Mouse (Mus musculus) stomach, postnatal 0 days (tissue): ENCODE measurements at regions not wholly inside any gene's neighbourhood (a gene's known extent, or its start where the extent isn't known, plus 50 kb on each side); places are given as distances from the start of the nearest gene placed in this dataset.

Experiments used
- ATAC-seq: fragments of 200-750 bp; cut with Nextera tagmentation; 2 replicates; pipeline ENCODE4 v1.8.0; 2017; ENCODE audit not compliant: low FRiP score, low TSS enrichment
- DNase-seq: peaks from one replicate; pipeline ENCODE4 v3.0.0-alpha.2; 2016; ENCODE audit warnings: low spot score
- H3K27ac ChIP-seq: fragments of 300-500 bp; sonication (generic); replicated peaks from 2 replicates; pipeline ENCODE4 v1.5.1; 2014; ENCODE audit warnings: mild to moderate bottlenecking, control low read depth
- H3K27me3 ChIP-seq: fragments of 300-500 bp; sonication (generic); 2 replicates; pipeline ENCODE4 v1.6.1; 2014; ENCODE audit warnings: low read length; ENCODE audit not compliant: control insufficient read depth, insufficient read depth
- H3K36me3 ChIP-seq: fragments of 300-500 bp; sonication (generic); 2 replicates; pipeline ENCODE4 v1.6.1; 2014; ENCODE audit warnings: low read length, mixed read lengths; ENCODE audit not compliant: control insufficient read depth, insufficient read depth
- H3K4me1 ChIP-seq: fragments of 300-500 bp; sonication (generic); replicated peaks from 2 replicates; pipeline ENCODE4 v1.6.1; 2014; ENCODE audit warnings: antibody characterized with exemption; ENCODE audit not compliant: control insufficient read depth, insufficient read depth
- H3K4me2 ChIP-seq: fragments of 300-500 bp; sonication (generic); replicated peaks from 2 replicates; pipeline ENCODE4 v1.6.1; 2014; ENCODE audit warnings: low read depth, mild to moderate bottlenecking, control low read depth, moderate library complexity
- H3K4me3 ChIP-seq: fragments of 300-500 bp; sonication (generic); 2 replicates; pipeline ENCODE4 v1.5.1; 2014; ENCODE audit warnings: low read depth, low read length, control low read depth
- H3K9ac ChIP-seq: fragments of 300-500 bp; sonication (generic); 2 replicates; pipeline ENCODE4 v1.6.1; 2014; ENCODE audit warnings: mild to moderate bottlenecking, low read length, control low read depth, mixed read lengths
- H3K9me3 ChIP-seq: fragments of 300-500 bp; sonication (generic); 2 replicates; pipeline ENCODE4 v1.6.1; 2016; ENCODE audit warnings: low read length; ENCODE audit not compliant: control insufficient read depth
- CTCF ChIP-seq: IDR thresholded peaks from 2 replicates; pipeline ENCODE4 v1.5.1; 2016; ENCODE audit warnings: antibody characterized with exemption, low read depth, mild to moderate bottlenecking, moderate library complexity
- EP300 ChIP-seq: optimal IDR thresholded peaks from 2 replicates; pipeline ENCODE3; 2016; ENCODE audit warnings: antibody characterized with exemption
- WGBS: fragments of 180-500 bp; shearing (Covaris S2); extraction: QIAGEN DNeasy Blood & Tissue Kit; methylation state at CpG from one replicate; pipeline ENCODE4 v1.1.7; 2014; 5-methylcytosine and 5-hydroxymethylcytosine counted together

DNA sequence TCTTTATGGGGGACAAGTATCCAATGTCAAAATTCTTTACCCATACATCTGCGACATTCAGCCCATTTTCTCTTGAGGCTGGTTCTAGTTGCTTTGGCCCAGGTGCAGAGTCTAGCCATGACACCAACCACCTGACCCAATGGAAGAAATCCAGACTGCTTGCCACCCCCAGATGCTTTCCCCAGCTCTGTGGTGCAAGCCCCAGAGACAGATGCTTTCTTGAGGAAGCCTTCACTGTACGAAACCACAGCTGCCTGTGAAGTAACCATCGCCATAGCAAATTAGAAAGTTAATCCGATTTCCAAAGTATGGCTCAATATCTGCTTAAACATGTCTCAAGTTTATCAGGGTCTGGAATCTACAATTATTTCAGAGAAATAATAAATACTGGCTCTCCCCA is 138.5 kb downstream of the Arrdc4 start:
- Histone ChIP-seq H3K36me3 (no peaks in the 10 kb centered on the region), H3K27ac (no peak overlapping the region), H3K4me2 (no peak overlapping the region), H3K4me3 (no peak overlapping the region), H3K9me3 (no peaks in the 10 kb centered on the region), H3K27me3 (no peaks in the 10 kb centered on the region), H3K9ac (no peak overlapping the region), H3K4me1 (no peaks in the 10 kb centered on the region)
- TF ChIP-seq EP300: no peak
- TF ChIP-seq CTCF: no peak
- WGBS: 87% methylated on average over 4 of the region's 4 CpGs
- no peak for DNase-seq
- no peak for ATAC-seq

DNA sequence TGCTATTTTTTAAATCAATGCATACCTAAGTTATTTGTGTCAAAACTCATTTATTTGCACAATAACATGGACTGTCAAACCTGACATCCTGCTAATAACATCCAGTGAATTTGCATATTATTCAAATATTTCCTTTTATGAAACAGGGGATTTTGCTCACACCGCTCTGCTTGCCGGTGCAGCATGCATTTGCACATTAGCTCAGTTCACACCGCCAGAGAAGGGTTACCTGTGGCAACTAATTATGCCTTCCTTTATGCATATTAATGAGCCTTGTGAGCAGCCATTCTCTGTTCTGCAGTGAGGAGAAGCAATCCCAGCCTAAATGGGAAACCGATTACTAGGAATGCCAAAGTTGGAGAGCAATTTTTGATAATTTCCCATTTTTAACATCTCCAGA is 141.9 kb downstream of the Arrdc4 start:
- TF ChIP-seq EP300 (no peak), CTCF (no peak)
- H3K4me2 ChIP-seq: no peak overlapping the region

DNA sequence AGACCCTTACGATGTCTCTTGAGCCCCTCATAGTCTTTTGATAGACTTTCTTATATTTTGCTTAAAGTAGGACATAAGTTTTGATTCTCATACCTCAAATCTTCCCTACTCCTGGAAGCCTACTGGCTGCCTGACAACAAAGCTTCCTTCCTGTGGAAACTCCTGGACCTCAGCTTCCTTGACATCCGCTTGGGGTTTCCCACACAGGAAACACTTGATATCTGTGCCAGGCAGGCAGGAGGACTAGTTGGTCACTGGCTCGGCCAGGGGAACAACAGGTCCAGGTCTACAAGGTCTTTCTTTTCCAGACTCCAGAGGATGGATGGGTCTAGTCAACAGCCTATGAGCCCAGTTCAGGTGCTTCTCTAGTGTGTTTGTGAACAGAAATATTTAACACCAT is 142.8 kb downstream of the Arrdc4 start:
- Histone ChIP-seq H3K9me3 (no peaks in the 10 kb centered on the region), H3K9ac (no peak overlapping the region), H3K4me3 (no peak overlapping the region), H3K36me3 (no peaks in the 10 kb centered on the region), H3K4me2 (no peak overlapping the region), H3K4me1 (no peaks in the 10 kb centered on the region), H3K27ac (no peak overlapping the region), H3K27me3 (no peaks in the 10 kb centered on the region)
- whole genome bisulfite sequencing: 77% methylated on average over 3 of the region's 3 CpGs
- ATAC-seq (no peak), DNase-seq (no peak)
- TF ChIP-seq CTCF (no peak), EP300 (no peak)

More for the DNA sequence above, 141.9 kb downstream of the Arrdc4 start:
- Histone ChIP-seq H3K9me3 (no peaks in the 10 kb centered on the region), H3K4me3 (no peak overlapping the region), H3K9ac (no peak overlapping the region), H3K36me3 (no peaks in the 10 kb centered on the region), H3K4me1 (no peaks in the 10 kb centered on the region), H3K27me3 (no peaks in the 10 kb centered on the region), H3K27ac (no peak overlapping the region)
- DNase-seq (no peak), ATAC-seq (no peak)
- 73% methylated on average over 4 of the region's 4 CpGs for WGBS

DNA sequence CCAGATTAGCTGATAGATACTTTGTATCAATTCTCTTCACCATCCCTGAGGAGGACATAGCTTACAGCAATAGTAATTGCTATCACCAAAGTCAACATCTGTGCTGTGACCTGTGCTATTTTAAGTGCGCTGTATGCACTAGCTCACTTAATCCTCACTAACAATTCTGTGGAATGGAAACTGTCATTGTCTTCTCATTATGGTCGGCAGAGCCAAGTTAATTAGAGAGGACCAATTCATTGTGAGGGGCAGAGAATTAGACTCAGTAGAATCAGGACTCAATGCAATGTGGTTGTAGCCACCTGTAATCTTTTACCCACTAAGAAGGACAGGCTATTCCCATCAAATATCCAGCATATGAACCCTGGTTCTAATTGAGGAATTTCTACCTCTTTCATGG is 145.3 kb downstream of the Arrdc4 start:
- H3K4me3 ChIP-seq: no peak overlapping the region
- H3K4me1 ChIP-seq: no peaks in the 10 kb centered on the region
- no peak overlapping the region for H3K4me2 ChIP-seq
- DNase-seq (no peak), ATAC-seq (no peak)
- no peaks in the 10 kb centered on the region for H3K36me3 ChIP-seq
- no peaks in the 10 kb centered on the region for H3K27me3 ChIP-seq
- H3K27ac ChIP-seq: no peak overlapping the region
- no peak overlapping the region for H3K9ac ChIP-seq
- no peak for TF ChIP-seq EP300
- no peaks in the 10 kb centered on the region for H3K9me3 ChIP-seq
- WGBS: 76% methylated on average over 2 of the region's 2 CpGs

DNA sequence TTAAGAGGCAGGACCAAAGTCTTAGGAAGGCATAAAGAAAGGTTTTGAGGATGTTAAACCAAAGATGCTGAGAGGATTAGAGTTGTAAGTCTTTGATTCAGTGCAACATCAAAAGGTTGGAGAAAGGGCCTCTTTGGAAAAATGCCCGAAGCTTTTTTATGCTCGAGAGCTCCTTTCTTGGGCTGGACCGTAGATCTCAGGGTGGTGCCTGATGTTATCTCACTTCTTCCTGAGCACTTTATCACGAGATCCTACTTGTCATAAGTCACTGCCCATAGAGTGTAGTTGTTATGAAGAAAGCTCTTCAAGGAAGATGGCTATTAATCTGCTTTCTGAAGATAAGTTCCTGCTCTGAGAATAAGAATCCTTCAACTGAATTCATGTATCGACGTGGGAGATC is 147.0 kb downstream of the Arrdc4 start:
- Histone ChIP-seq H3K27me3 (no peaks in the 10 kb centered on the region), H3K9ac (no peak overlapping the region), H3K36me3 (no peaks in the 10 kb centered on the region), H3K4me1 (no peaks in the 10 kb centered on the region), H3K9me3 (no peaks in the 10 kb centered on the region), H3K27ac (no peak overlapping the region), H3K4me3 (no peak overlapping the region), H3K4me2 (no peak overlapping the region)
- DNase-seq (no peak), ATAC-seq (no peak)
- no peak for TF ChIP-seq CTCF
- TF ChIP-seq EP300: no peak
- 61% methylated on average over 6 of the region's 6 CpGs for WGBS

DNA sequence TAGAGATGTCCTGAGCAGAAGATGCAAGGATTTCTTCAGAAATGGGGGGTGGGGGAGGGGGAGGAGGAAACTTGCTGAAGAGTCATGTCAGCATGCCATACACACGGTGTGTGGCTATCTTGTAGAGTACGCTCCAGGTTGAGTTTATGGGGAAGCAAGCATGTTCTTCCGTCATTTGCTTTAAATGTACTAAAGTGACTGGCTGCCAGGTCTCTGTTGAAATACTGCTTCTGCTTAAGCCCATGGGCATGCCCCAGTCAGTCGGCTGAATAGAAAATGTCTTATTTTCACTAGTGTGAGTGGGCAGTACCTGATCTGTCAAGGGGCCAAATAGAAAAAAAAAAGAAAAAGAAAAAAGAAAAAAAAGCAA is 155.0 kb downstream of the Arrdc4 start:
- Histone ChIP-seq H3K9me3 (no peaks in the 10 kb centered on the region), H3K4me3 (no peak overlapping the region), H3K9ac (no peak overlapping the region), H3K27me3 (no peaks in the 10 kb centered on the region), H3K4me2 (no peak overlapping the region), H3K36me3 (no peaks in the 10 kb centered on the region), H3K27ac (no peak overlapping the region), H3K4me1 (no peaks in the 10 kb centered on the region)
- no peak for ATAC-seq
- DNase-seq: no peak
- WGBS: 39% methylated on average over 4 of the region's 4 CpGs
- TF ChIP-seq CTCF (no peak), EP300 (no peak)
